ENCODE assay signal across 22 mouse cellular contexts in genomic region chr10:77728280-77728679, GRCm38 (mm10). TPM values are rescaled to one million over a fixed set of nuclear protein-coding genes. Genes with fewer than 3 reads are reported as not detected.
DNase-seq lines count a peak whose midpoint lies in the region; ATAC-seq and TF ChIP-seq lines count a peak whose summit lies in the region.
"Had no signal": no experiment of that assay in that cellular context is flagged by ENCODE, and none has a peak within 500 bp of the region (broad histone marks: within the 10 kb centered on the region; RNA-seq: fewer than 3 reads in every experiment).

No protein-coding gene starts in this region.

- no peaks in the 10 kb centered on the region for H3K79me2 ChIP-seq in MEL (ENCODE audit: control insufficient read depth, insufficient read depth, low read length, poor library complexity)

- peak; percentile 8 for DNase-seq in kidney, adult 9 months
- DNase-seq in kidney, postnatal 14 days = no peak
- DNase-seq in midbrain, embryonic 14.5 days = peak; percentile 12
- peak; percentile 30 for DNase-seq in MEL (ENCODE audit: low read depth, low spot score)
- DNase-seq in spleen, adult 12 weeks (ENCODE audit: low spot score) = no peak
- DNase-seq in heart, adult 8-10 months (ENCODE audit: low spot score) = no peak
- DNase-seq: adrenal gland, adult 8-10 months; cerebellum, adult 9-11 months; heart, adult 11 months; kidney, adult 11 months; liver, embryonic 13.5 days; right cerebral cortex, postnatal 25 days had no signal

- no peaks in the 10 kb centered on the region for H3K27me3 ChIP-seq in midbrain, embryonic 14.5 days (ENCODE audit: control insufficient read depth, insufficient read depth, low read length)
- H3K27me3 ChIP-seq in midbrain, embryonic 13.5 days = no peaks in the 10 kb centered on the region
- H3K27me3 ChIP-seq in MEL (ENCODE audit: control insufficient read depth in 1 of 2, insufficient read depth in 2 of 2, low read length in 2 of 2) = peaks cover 5 to 9% of the 10 kb centered on the region in 2 experiments
- H3K27me3 ChIP-seq: forebrain, embryonic 15.5 days; hindbrain, embryonic 13.5 days; liver, embryonic 13.5 days; midbrain, embryonic 12.5 days had no signal

- no peaks in the 10 kb centered on the region for H3K9me3 ChIP-seq in midbrain, embryonic 14.5 days (ENCODE audit: control insufficient read depth, low read length)
- no peaks in the 10 kb centered on the region for H3K9me3 ChIP-seq in midbrain, embryonic 13.5 days
- H3K9me3 ChIP-seq in MEL (replicated peaks; ENCODE audit: insufficient read depth, low read length) = no peaks in the 10 kb centered on the region
- H3K9me3 ChIP-seq: forebrain, embryonic 15.5 days; hindbrain, embryonic 13.5 days; liver, embryonic 13.5 days; midbrain, embryonic 12.5 days had no signal

- 69% methylated on average over 4 of the region's 4 CpGs for WGBS in midbrain, embryonic 14.5 days
- WGBS in midbrain, embryonic 13.5 days = 62% methylated on average over 4 of the region's 4 CpGs

- no peak for TF ChIP-seq POLR2A in MEL (IDR thresholded peaks at IDR 0.05; ENCODE audit: control insufficient read depth in 1 of 2, insufficient read depth in 1 of 2, low read depth in 1 of 2, low read length in 2 of 2, poor library complexity in 1 of 2)

- TF ChIP-seq CTCF in MEL (IDR thresholded peaks at IDR 0.05 in 2 of 3, conservative IDR thresholded peaks at IDR 0.05 in 1 of 3; ENCODE audit: control insufficient read depth in 1 of 3, insufficient read depth in 1 of 3, low read depth in 2 of 3, low read length in 3 of 3, poor library complexity in 1 of 3, severe bottlenecking in 1 of 3) = peak in 2 of 3 experiments; percentile 38 to 46; a peak in 4 of 6 replicates

- peak; percentile 14 for TF ChIP-seq RAD21 in MEL (IDR thresholded peaks at IDR 0.05; ENCODE audit: low read depth, low read length)

- no peak overlapping the region for H3K4me3 ChIP-seq in midbrain, embryonic 14.5 days (replicated peaks; ENCODE audit: low read depth, low read length)
- no peak overlapping the region for H3K4me3 ChIP-seq in midbrain, embryonic 13.5 days (replicated peaks)
- no peak overlapping the region for H3K4me3 ChIP-seq in MEL (ENCODE audit: control insufficient read depth in 1 of 2, insufficient read depth in 1 of 2, low read depth in 2 of 2, low read length in 2 of 2)
- H3K4me3 ChIP-seq: forebrain, embryonic 15.5 days; hindbrain, embryonic 13.5 days; liver, embryonic 13.5 days; midbrain, embryonic 12.5 days had no signal

- H3K4me2 ChIP-seq in midbrain, embryonic 14.5 days (ENCODE audit: low read length) = no peak overlapping the region
- no peak overlapping the region for H3K4me2 ChIP-seq in midbrain, embryonic 13.5 days (replicated peaks)
- H3K4me2 ChIP-seq: forebrain, embryonic 15.5 days; hindbrain, embryonic 13.5 days; liver, embryonic 13.5 days; midbrain, embryonic 12.5 days had no signal

- no peak overlapping the region for H3K9ac ChIP-seq in midbrain, embryonic 14.5 days (replicated peaks; ENCODE audit: low read length)
- H3K9ac ChIP-seq in midbrain, embryonic 13.5 days (replicated peaks) = no peak overlapping the region
- H3K9ac ChIP-seq in MEL (ENCODE audit: control insufficient read depth, low read depth, low read length, poor library complexity, severe bottlenecking) = no peak overlapping the region
- H3K9ac ChIP-seq: forebrain, embryonic 15.5 days; hindbrain, embryonic 13.5 days; liver, embryonic 13.5 days; midbrain, embryonic 12.5 days had no signal

- H3K4me1 ChIP-seq in midbrain, embryonic 14.5 days (ENCODE audit: control insufficient read depth, insufficient read depth, low read length) = no peaks in the 10 kb centered on the region
- no peaks in the 10 kb centered on the region for H3K4me1 ChIP-seq in midbrain, embryonic 13.5 days (replicated peaks)
- no peaks in the 10 kb centered on the region for H3K4me1 ChIP-seq in MEL (ENCODE audit: control insufficient read depth in 1 of 2, insufficient read depth in 2 of 2, low read length in 2 of 2)
- H3K4me1 ChIP-seq: forebrain, embryonic 15.5 days; hindbrain, embryonic 13.5 days; liver, embryonic 13.5 days; midbrain, embryonic 12.5 days had no signal

- no peaks in the 10 kb centered on the region for H3K36me3 ChIP-seq in midbrain, embryonic 14.5 days (ENCODE audit: control insufficient read depth, insufficient read depth, low read length)
- no peaks in the 10 kb centered on the region for H3K36me3 ChIP-seq in midbrain, embryonic 13.5 days
- H3K36me3 ChIP-seq in MEL (ENCODE audit: control insufficient read depth in 1 of 2, insufficient read depth in 2 of 2, low read length in 2 of 2) = no peaks in the 10 kb centered on the region
- H3K36me3 ChIP-seq: forebrain, embryonic 15.5 days; hindbrain, embryonic 13.5 days; liver, embryonic 13.5 days; midbrain, embryonic 12.5 days had no signal

- ATAC-seq in midbrain, embryonic 14.5 days (ENCODE audit: low FRiP score, low TSS enrichment) = no peak
- ATAC-seq in midbrain, embryonic 13.5 days = no peak
- ATAC-seq: forebrain, embryonic 15.5 days had no signal

- H3K27ac ChIP-seq in midbrain, embryonic 14.5 days (replicated peaks; ENCODE audit: low read depth, low read length) = no peak overlapping the region
- H3K27ac ChIP-seq in midbrain, embryonic 13.5 days = no peak overlapping the region
- H3K27ac ChIP-seq in MEL (ENCODE audit: control insufficient read depth, low read depth, low read length) = no peak overlapping the region
- H3K27ac ChIP-seq: forebrain, embryonic 15.5 days; hindbrain, embryonic 13.5 days; liver, embryonic 13.5 days; macrophage; midbrain, embryonic 12.5 days had no signal

- no peak for TF ChIP-seq EP300 in MEL (IDR thresholded peaks at IDR 0.05; ENCODE audit: low read depth in 1 of 2, low read length in 2 of 2)

TF ChIP-seq in MEL, 35 proteins besides CTCF, POLR2A, EP300 and RAD21:
- TF ChIP-seq ZKSCAN1 (IDR thresholded peaks at IDR 0.05; ENCODE audit: low read depth, low read length) (no peak), SMC3 (IDR thresholded peaks at IDR 0.05; ENCODE audit: low read depth, low read length) (peak; percentile 37), GABPA (IDR thresholded peaks at IDR 0.05; ENCODE audit: low read depth, low read length) (no peak), MYC (IDR thresholded peaks at IDR 0.05; ENCODE audit: low read depth, low read length) (peak; percentile 56; the same call in 1 of the 2 replicates)

RNA-seq across cellular contexts. Expression of gene Gm10100, which starts 2.0 kb away (rescaled TPM):
- polyA plus RNA-seq in midbrain, embryonic 14.5 days (2014; fragmentation: Nextera tagmentation; extraction: Ambion mirVana) = not detected in 2 replicates
- polyA plus RNA-seq in midbrain, embryonic 13.5 days (2015; fragmentation: Nextera tagmentation; extraction: Ambion mirVana) = not detected in 2 replicates
- total RNA-seq in MEL (2012; rRNA removed) = not detected in 2 replicates
- not detected for polyA plus RNA-seq in MEL (2012; ENCODE audit: insufficient read depth in 1 of 2, insufficient read length in 2 of 2, low read depth in 1 of 2, low replicate concordance in 2 of 2, missing spikeins in 1 of 2)
- total RNA-seq in heart, adult 8-10 months (2022) = not detected
- total RNA-seq: adrenal gland, adult 8-10 months; layer of hippocampus, adult 18-20 months; left cerebral cortex, postnatal 10 days had no signal
- polyA plus RNA-seq: forebrain, embryonic 15.5 days; heart, postnatal 0 days; hindbrain, embryonic 13.5 days; liver, embryonic 13.5 days; macrophage; midbrain, embryonic 12.5 days; neural tube, embryonic 11.5 days; urinary bladder, adult 2 months had no signal

RNA-seq across cellular contexts. Expression of gene Krtap12-1, which starts 7.9 kb away (rescaled TPM):
- not detected in 2 replicates for polyA plus RNA-seq in midbrain, embryonic 14.5 days (2014; fragmentation: Nextera tagmentation; extraction: Ambion mirVana)
- not detected in 2 replicates for polyA plus RNA-seq in midbrain, embryonic 13.5 days (2015; fragmentation: Nextera tagmentation; extraction: Ambion mirVana)
- total RNA-seq in MEL (2012; rRNA removed) = not detected in 2 replicates
- not detected for polyA plus RNA-seq in MEL (2012; ENCODE audit: insufficient read depth in 1 of 2, insufficient read length in 2 of 2, low read depth in 1 of 2, low replicate concordance in 2 of 2, missing spikeins in 1 of 2)
- not detected for total RNA-seq in heart, adult 8-10 months (2022)
- total RNA-seq: adrenal gland, adult 8-10 months; layer of hippocampus, adult 18-20 months; left cerebral cortex, postnatal 10 days had no signal
- polyA plus RNA-seq: forebrain, embryonic 15.5 days; heart, postnatal 0 days; hindbrain, embryonic 13.5 days; liver, embryonic 13.5 days; macrophage; midbrain, embryonic 12.5 days; neural tube, embryonic 11.5 days; urinary bladder, adult 2 months had no signal

RNA-seq across cellular contexts. Expression of gene Gm10142, which starts 12.7 kb away (rescaled TPM):
- polyA plus RNA-seq in midbrain, embryonic 14.5 days (2014; fragmentation: Nextera tagmentation; extraction: Ambion mirVana) = not detected in 2 replicates
- not detected in 2 replicates for polyA plus RNA-seq in midbrain, embryonic 13.5 days (2015; fragmentation: Nextera tagmentation; extraction: Ambion mirVana)
- total RNA-seq in MEL (2012; rRNA removed) = not detected in 2 replicates
- polyA plus RNA-seq in MEL (2012; ENCODE audit: insufficient read depth in 1 of 2, insufficient read length in 2 of 2, low read depth in 1 of 2, low replicate concordance in 2 of 2, missing spikeins in 1 of 2) = not detected
- not detected for total RNA-seq in heart, adult 8-10 months (2022)
- total RNA-seq: adrenal gland, adult 8-10 months; layer of hippocampus, adult 18-20 months; left cerebral cortex, postnatal 10 days had no signal
- polyA plus RNA-seq: forebrain, embryonic 15.5 days; heart, postnatal 0 days; hindbrain, embryonic 13.5 days; liver, embryonic 13.5 days; macrophage; midbrain, embryonic 12.5 days; neural tube, embryonic 11.5 days; urinary bladder, adult 2 months had no signal

RNA-seq across cellular contexts. Expression of gene Gm18596, which starts 14.2 kb away (rescaled TPM):
- not detected in 2 replicates for polyA plus RNA-seq in midbrain, embryonic 14.5 days (2014; fragmentation: Nextera tagmentation; extraction: Ambion mirVana)
- polyA plus RNA-seq in midbrain, embryonic 13.5 days (2015; fragmentation: Nextera tagmentation; extraction: Ambion mirVana) = not detected in 2 replicates
- not detected in 2 replicates for total RNA-seq in MEL (2012; rRNA removed)
- not detected for polyA plus RNA-seq in MEL (2012; ENCODE audit: insufficient read depth in 1 of 2, insufficient read length in 2 of 2, low read depth in 1 of 2, low replicate concordance in 2 of 2, missing spikeins in 1 of 2)
- total RNA-seq in heart, adult 8-10 months (2022) = not detected
- total RNA-seq: adrenal gland, adult 8-10 months; layer of hippocampus, adult 18-20 months; left cerebral cortex, postnatal 10 days had no signal
- polyA plus RNA-seq: forebrain, embryonic 15.5 days; heart, postnatal 0 days; hindbrain, embryonic 13.5 days; liver, embryonic 13.5 days; macrophage; midbrain, embryonic 12.5 days; neural tube, embryonic 11.5 days; urinary bladder, adult 2 months had no signal

RNA-seq across cellular contexts. Expression of gene Gm10024, which starts 17.0 kb away (rescaled TPM):
- not detected in 2 replicates for polyA plus RNA-seq in midbrain, embryonic 14.5 days (2014; fragmentation: Nextera tagmentation; extraction: Ambion mirVana)
- polyA plus RNA-seq in midbrain, embryonic 13.5 days (2015; fragmentation: Nextera tagmentation; extraction: Ambion mirVana) = not detected in 2 replicates
- not detected in 2 replicates for total RNA-seq in MEL (2012; rRNA removed)
- polyA plus RNA-seq in MEL (2012; ENCODE audit: insufficient read depth in 1 of 2, insufficient read length in 2 of 2, low read depth in 1 of 2, low replicate concordance in 2 of 2, missing spikeins in 1 of 2) = not detected
- not detected for total RNA-seq in heart, adult 8-10 months (2022)
- total RNA-seq: adrenal gland, adult 8-10 months; layer of hippocampus, adult 18-20 months; left cerebral cortex, postnatal 10 days had no signal
- polyA plus RNA-seq: forebrain, embryonic 15.5 days; heart, postnatal 0 days; hindbrain, embryonic 13.5 days; liver, embryonic 13.5 days; macrophage; midbrain, embryonic 12.5 days; neural tube, embryonic 11.5 days; urinary bladder, adult 2 months had no signal

Comparison
In these comparisons a context has a peak if more than half of its experiments do, and no peak if none do; other contexts are left out.
1. DNase-seq: peak in kidney, adult 9 months (single experiment), midbrain, embryonic 14.5 days (single experiment) and MEL (single experiment); none in kidney, postnatal 14 days (single experiment), spleen, adult 12 weeks (single experiment) and heart, adult 8-10 months (single experiment).